Mouse (Mus musculus) MEL (cell line): ENCODE measurements around the gene Gm20388. TPM values are rescaled to one million over a fixed set of nuclear protein-coding genes. Genes with fewer than 3 reads are reported as not detected.

ENCODE experiments used
- DNase-seq: peaks from one replicate; pipeline ENCODE4 v3.0.0; 2011; ENCODE audit warnings: low read depth, low spot score
- H3K27ac ChIP-seq: 2 replicates; pipeline ENCODE4 v1.5.1; 2012; ENCODE audit warnings: low read depth, mild to moderate bottlenecking, control low read depth, low read length, moderate library complexity; ENCODE audit not compliant: control insufficient read depth
- H3K27me3 ChIP-seq, 2 experiments: fragments of 150-350 bp in 1 of 2; sonication (generic) in 1 of 2; 2 replicates each; pipeline ENCODE4 v1.6.1; 2012; ENCODE audit warnings: low read length in 2 of 2, mild to moderate bottlenecking in 2 of 2, improper control_type of control experiment in 1 of 2, moderate library complexity in 1 of 2; ENCODE audit not compliant: insufficient read depth in 2 of 2, control insufficient read depth in 1 of 2
- H3K36me3 ChIP-seq, 2 experiments: 2 replicates each; pipeline ENCODE4 v1.6.1; 2012 to 2014; ENCODE audit warnings: low read length in 2 of 2, improper control_type of control experiment in 1 of 2, inconsistent platforms in 1 of 2, mild to moderate bottlenecking in 1 of 2; ENCODE audit not compliant: insufficient read depth in 2 of 2, control insufficient read depth in 1 of 2
- H3K4me1 ChIP-seq, 2 experiments: fragments of 150-350 bp in 1 of 2; sonication (generic) in 1 of 2; 2 replicates each; pipeline ENCODE4 v1.6.1; 2012; ENCODE audit warnings: low read length in 2 of 2, improper control_type of control experiment in 1 of 2, mild to moderate bottlenecking in 1 of 2; ENCODE audit not compliant: insufficient read depth in 2 of 2, control insufficient read depth in 1 of 2
- H3K4me3 ChIP-seq, 2 experiments: fragments of 150-350 bp in 1 of 2; sonication (generic) in 1 of 2; 2 replicates each; pipeline ENCODE4 v1.5.1; 2012; ENCODE audit warnings: low read depth in 2 of 2, low read length in 2 of 2, mild to moderate bottlenecking in 2 of 2, moderate library complexity in 2 of 2, control low read depth in 1 of 2, improper control_type of control experiment in 1 of 2; ENCODE audit not compliant: control insufficient read depth in 1 of 2, insufficient read depth in 1 of 2
- H3K79me2 ChIP-seq: 2 replicates; pipeline ENCODE4 v1.6.1; 2012; ENCODE audit warnings: mild to moderate bottlenecking, low read length, moderate library complexity; ENCODE audit not compliant: control insufficient read depth, poor library complexity, insufficient read depth
- H3K9ac ChIP-seq: 2 replicates; pipeline ENCODE4 v1.6.1; 2012; ENCODE audit warnings: low read depth, mild to moderate bottlenecking, control low read depth, low read length, moderate library complexity; ENCODE audit not compliant: control insufficient read depth, poor library complexity, severe bottlenecking
- H3K9me3 ChIP-seq: fragments of 150-350 bp; sonication (generic); replicated peaks from 2 replicates; pipeline ENCODE4 v1.6.1; 2012; ENCODE audit warnings: mild to moderate bottlenecking, low read length, improper control_type of control experiment, moderate library complexity; ENCODE audit not compliant: insufficient read depth
- BHLHE40 ChIP-seq: IDR thresholded peaks from 2 replicates; pipeline ENCODE4 v1.6.1; 2012; ENCODE audit warnings: low read depth, mild to moderate bottlenecking, inconsistent platforms, low read length, improper control_type of control experiment, borderline replicate concordance
- CTCF ChIP-seq, 3 experiments: IDR thresholded peaks in 2 of 3; conservative IDR thresholded peaks in 1 of 3; 2 replicates each; pipeline ENCODE4 v1.5.1; 2011 to 2012; ENCODE audit warnings: low read length in 3 of 3, low read depth in 2 of 3, mild to moderate bottlenecking in 2 of 3, improper control_type of control experiment in 1 of 3, inconsistent platforms in 1 of 3, mixed read lengths in 1 of 3, moderate library complexity in 1 of 3; ENCODE audit not compliant: control insufficient read depth in 1 of 3, insufficient read depth in 1 of 3, poor library complexity in 1 of 3, severe bottlenecking in 1 of 3
- GABPA ChIP-seq: IDR thresholded peaks from 2 replicates; pipeline ENCODE4 v1.6.1; 2012; ENCODE audit warnings: low read depth, mild to moderate bottlenecking, inconsistent platforms, low read length, improper control_type of control experiment, moderate library complexity
- GATA1 ChIP-seq: IDR thresholded peaks from 2 replicates; pipeline ENCODE4 v1.6.1; 2011; ENCODE audit warnings: low read depth, low read length, improper control_type of control experiment
- HCFC1 ChIP-seq: IDR thresholded peaks from 2 replicates; pipeline ENCODE4 v1.6.1; 2012; ENCODE audit warnings: low read depth, mild to moderate bottlenecking, inconsistent platforms, low read length, improper control_type of control experiment, moderate library complexity
- MAX ChIP-seq: IDR thresholded peaks from 2 replicates; pipeline ENCODE4 v1.6.1; 2011; ENCODE audit warnings: low read length, improper control_type of control experiment
- MXI1 ChIP-seq: IDR thresholded peaks from 2 replicates; pipeline ENCODE4 v1.6.1; 2011; ENCODE audit warnings: mild to moderate bottlenecking, low read depth, low read length, improper control_type of control experiment
- POLR2A ChIP-seq, 2 experiments: IDR thresholded peaks; 2 replicates each; pipeline ENCODE4 v1.6.1; 2011 to 2012; ENCODE audit warnings: low read length in 2 of 2, mild to moderate bottlenecking in 2 of 2, control low read depth in 1 of 2, improper control_type of control experiment in 1 of 2, low read depth in 1 of 2, moderate library complexity in 1 of 2; ENCODE audit not compliant: control insufficient read depth in 1 of 2, insufficient read depth in 1 of 2, poor library complexity in 1 of 2
- RAD21 ChIP-seq: IDR thresholded peaks from 2 replicates; pipeline ENCODE4 v1.6.1; 2011; ENCODE audit warnings: mild to moderate bottlenecking, low read depth, low read length, improper control_type of control experiment
- TAL1 ChIP-seq: IDR thresholded peaks from 2 replicates; pipeline ENCODE4 v1.6.1; 2012; ENCODE audit warnings: mild to moderate bottlenecking, inconsistent platforms, low read length, moderate library complexity, mixed read lengths
- UBTF ChIP-seq: IDR thresholded peaks from 2 replicates; pipeline ENCODE4 v1.6.1; 2012; ENCODE audit warnings: low read depth, mild to moderate bottlenecking, inconsistent platforms, low read length, improper control_type of control experiment, moderate library complexity, borderline replicate concordance; ENCODE audit not compliant: insufficient read depth
- USF1 ChIP-seq: IDR thresholded peaks from 2 replicates; pipeline ENCODE4 v1.6.1; 2014; ENCODE audit warnings: low read depth, mild to moderate bottlenecking, inconsistent platforms, low read length, improper control_type of control experiment, moderate library complexity
- ZKSCAN1 ChIP-seq: IDR thresholded peaks from 2 replicates; pipeline ENCODE4 v1.6.1; 2012; ENCODE audit warnings: low read depth, mild to moderate bottlenecking, inconsistent platforms, low read length, improper control_type of control experiment, moderate library complexity
- ZMIZ1 ChIP-seq: IDR thresholded peaks from 2 replicates; pipeline ENCODE4 v1.6.1; 2012; ENCODE audit warnings: low read depth, mild to moderate bottlenecking, inconsistent platforms, low read length, improper control_type of control experiment, moderate library complexity
- polyA plus RNA-seq, 2 experiments: library from polyadenylated mRNA; stranded (reverse) in 1 of 2; unstranded in 1 of 2; fragments of >175 nt in 1 of 2; fragments of >200 nt in 1 of 2; gene quantifications; 2 replicates each; pipeline versions ENCODE4 v1.2.1 to v1.2.4; 2012; ENCODE audit warnings: low replicate concordance in 2 of 2, low read depth in 1 of 2; ENCODE audit not compliant: insufficient read length in 2 of 2, insufficient read depth in 1 of 2, missing spikeins in 1 of 2
- total RNA-seq: library from RNA; depleted of rRNA; stranded (reverse); fragments of 300-350 nt; gene quantifications from 2 replicates; pipeline ENCODE4 v1.2.3, GENCODE M21; 2012

Gene Gm20388
- total and polyA plus RNA-seq, 3 experiments: 11.1 to 17.8 TPM; not detected in 1

- Histone ChIP-seq H3K4me1 (peaks cover 4 to 12% of the 10 kb centered on the region in 2 experiments; a peak in 3 of 4 replicates), H3K4me3 (no peak overlapping the region), H3K27me3 (no peaks in the 10 kb centered on the region), H3K36me3 (peaks cover 14 to 42% of the 10 kb centered on the region in 2 experiments), H3K9ac (no peak overlapping the region), H3K79me2 (peaks cover 91% of the 10 kb centered on the region), H3K9me3 (no peaks in the 10 kb centered on the region), H3K27ac (no peak overlapping the region)
- no peak for DNase-seq
- TF ChIP-seq POLR2A (IDR thresholded peaks at IDR 0.05; ENCODE audit: control insufficient read depth in 1 of 2, insufficient read depth in 1 of 2, low read depth in 1 of 2, low read length in 2 of 2, poor library complexity in 1 of 2) (peak; percentile 7 to 18; a peak in 1 of 4 replicates), ZMIZ1 (no peak), RAD21 (no peak), USF1 (no peak), GATA1 (no peak), MXI1 (no peak)
These were observed 2767.6 kb downstream of the Gm20388 start for GRCm38 (mm10) chr8:122678061-122678895.

GRCm38 (mm10) chr8:122678896-122679210, 2768.2 kb downstream of the Gm20388 start:
- TF ChIP-seq ZKSCAN1: no peak
- no peak for TF ChIP-seq UBTF
- no peak for TF ChIP-seq TAL1
- no peak for TF ChIP-seq GABPA
- TF ChIP-seq GATA1: no peak
- no peak for TF ChIP-seq HCFC1
- no peak for TF ChIP-seq MAX
- no peak for TF ChIP-seq CTCF (IDR thresholded peaks at IDR 0.05 in 2 of 3, conservative IDR thresholded peaks at IDR 0.05 in 1 of 3; ENCODE audit: control insufficient read depth in 1 of 3, insufficient read depth in 1 of 3, low read depth in 2 of 3, low read length in 3 of 3, poor library complexity in 1 of 3, severe bottlenecking in 1 of 3)
- no peak for TF ChIP-seq BHLHE40
- H3K4me3 ChIP-seq: no peak overlapping the region
- H3K27ac ChIP-seq: no peak overlapping the region
- peaks cover 4 to 13% of the 10 kb centered on the region in 2 experiments; a peak in 3 of 4 replicates for H3K4me1 ChIP-seq
- H3K9me3 ChIP-seq: no peaks in the 10 kb centered on the region
- H3K79me2 ChIP-seq: peaks cover 86% of the 10 kb centered on the region
- no peak for DNase-seq
- no peak overlapping the region for H3K9ac ChIP-seq
- no peaks in the 10 kb centered on the region for H3K27me3 ChIP-seq
- peaks cover 15 to 40% of the 10 kb centered on the region in 2 experiments for H3K36me3 ChIP-seq
